ENCODE assay signal across 18 mouse cellular contexts in the genomic region with DNA sequence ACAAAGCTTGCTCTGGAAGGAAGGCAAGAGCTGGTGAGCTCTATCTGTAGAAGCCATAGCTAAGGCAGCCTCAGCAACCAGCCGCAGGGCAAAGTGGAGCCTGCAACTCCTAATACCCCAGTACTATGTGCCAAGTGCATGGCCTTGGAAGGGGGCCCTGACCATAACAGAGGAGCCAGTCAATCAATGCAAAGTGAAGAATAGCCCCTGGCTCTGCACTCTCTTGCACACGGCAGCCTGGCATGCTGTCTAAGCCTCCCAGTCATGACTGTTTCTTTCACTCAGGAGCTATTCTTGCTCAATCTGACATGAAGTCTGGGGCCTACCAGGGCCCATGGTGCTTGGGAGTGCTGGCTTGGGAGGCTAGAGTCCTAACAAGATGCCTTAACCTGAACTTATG. TPM values are rescaled to one million over a fixed set of nuclear protein-coding genes. Genes with fewer than 3 reads are reported as not detected.
DNase-seq lines count a peak whose midpoint lies in the region; ATAC-seq and TF ChIP-seq lines count a peak whose summit lies in the region.
"Had no signal": no experiment of that assay in that cellular context is flagged by ENCODE, and none has a peak within 500 bp of the region (broad histone marks: within the 10 kb centered on the region; RNA-seq: fewer than 3 reads in every experiment).

No protein-coding gene starts in this region.

- ATAC-seq in heart, embryonic 15.5 days (replicated peaks; ENCODE audit: insufficient number of reproducible peaks, insufficient read depth, low FRiP score, low read depth) = no peak
- ATAC-seq in lung, postnatal 0 days = no peak
- ATAC-seq: intestine, postnatal 0 days had no signal

- DNase-seq in cerebellum, postnatal 10 days = peak; percentile 57 to 72
- no peak for DNase-seq in cerebellum, adult 8-10 months
- DNase-seq in heart, adult 11 months = no peak
- DNase-seq in left cerebral cortex, postnatal 4 days = peak; percentile 55
- no peak for DNase-seq in left cerebral cortex, adult 2 months (ENCODE audit: extremely low spot score in 1 of 2, low spot score in 2 of 2)
- peak; percentile 14 for DNase-seq in fat pad, adult 2 months (ENCODE audit: extremely low read depth, low read depth, low spot score)
- no peak for DNase-seq in lung, postnatal 0 days (ENCODE audit: low spot score)
- DNase-seq: cerebellum, postnatal 14 days; gastrocnemius, postnatal 25 days; lung, adult 2 months; spleen, adult 18-20 months; thymus, adult 18-20 months had no signal

- no peaks in the 10 kb centered on the region for H3K9me3 ChIP-seq in heart, embryonic 15.5 days (replicated peaks)
- H3K9me3 ChIP-seq in lung, postnatal 0 days (ENCODE audit: low read length) = no peaks in the 10 kb centered on the region
- H3K9me3 ChIP-seq: limb, embryonic 10.5 days; neural tube, embryonic 12.5 days had no signal

- WGBS in heart, embryonic 15.5 days = 57% methylated on average over 2 of the region's 2 CpGs
- WGBS in lung, postnatal 0 days = 69% methylated on average over 2 of the region's 2 CpGs

- H3K4me3 ChIP-seq in heart, embryonic 15.5 days = no peak overlapping the region
- no peak overlapping the region for H3K4me3 ChIP-seq in left cerebral cortex, adult 2 months
- H3K4me3 ChIP-seq in lung, postnatal 0 days (ENCODE audit: low read depth, low read length) = no peak overlapping the region
- H3K4me3 ChIP-seq: limb, embryonic 10.5 days; neural tube, embryonic 12.5 days had no signal

- H3K4me2 ChIP-seq in heart, embryonic 15.5 days = peak overlapping the region; percentile 36
- H3K4me2 ChIP-seq in lung, postnatal 0 days (replicated peaks; ENCODE audit: low read depth, low read length) = no peak overlapping the region
- H3K4me2 ChIP-seq: liver, embryonic 11.5 days; neural tube, embryonic 12.5 days had no signal

- H3K27me3 ChIP-seq in heart, embryonic 15.5 days = peaks cover 72% of the 10 kb centered on the region
- no peaks in the 10 kb centered on the region for H3K27me3 ChIP-seq in lung, postnatal 0 days (replicated peaks; ENCODE audit: insufficient read depth, low read length)
- H3K27me3 ChIP-seq: neural tube, embryonic 12.5 days had no signal

- no peak for TF ChIP-seq CTCF in left cerebral cortex, adult 2 months (IDR thresholded peaks at IDR 0.05)
- TF ChIP-seq CTCF in lung, postnatal 0 days (IDR thresholded peaks at IDR 0.05) = no peak

- H3K36me3 ChIP-seq in heart, embryonic 15.5 days = no peaks in the 10 kb centered on the region
- H3K36me3 ChIP-seq in lung, postnatal 0 days (ENCODE audit: insufficient read depth, low read length) = no peaks in the 10 kb centered on the region

- H3K9ac ChIP-seq in heart, embryonic 15.5 days = no peak overlapping the region
- no peak overlapping the region for H3K9ac ChIP-seq in lung, postnatal 0 days (replicated peaks; ENCODE audit: low read depth)
- H3K9ac ChIP-seq: neural tube, embryonic 12.5 days had no signal

- no peak overlapping the region for H3K27ac ChIP-seq in heart, embryonic 15.5 days
- H3K27ac ChIP-seq in left cerebral cortex, adult 2 months = no peak overlapping the region
- H3K27ac ChIP-seq in lung, postnatal 0 days (ENCODE audit: low read length) = no peak overlapping the region
- H3K27ac ChIP-seq: limb, embryonic 10.5 days; macrophage; neural tube, embryonic 12.5 days had no signal

- intact Hi-C loops in left cerebral cortex, postnatal 4 days (cut with DNase I) = no loop called here
- intact Hi-C loops in left cerebral cortex, adult 2 months (cut with DNase I) = no loop called here

- peaks cover 26% of the 10 kb centered on the region for H3K4me1 ChIP-seq in heart, embryonic 15.5 days (replicated peaks)
- H3K4me1 ChIP-seq in lung, postnatal 0 days (ENCODE audit: insufficient read depth, low read depth, low read length) = no peaks in the 10 kb centered on the region
- H3K4me1 ChIP-seq: limb, embryonic 10.5 days; neural tube, embryonic 12.5 days had no signal

- no peak for TF ChIP-seq EP300 in lung, postnatal 0 days (IDR thresholded peaks at IDR 0.05)

RNA-seq across cellular contexts. Expression of gene Ccdc92, which starts 21.6 kb away (rescaled TPM):
- 2.8 and 5.0 TPM in 2 replicates for polyA plus RNA-seq in heart, embryonic 15.5 days (2015; fragmentation: Nextera tagmentation; extraction: Ambion mirVana)
- total RNA-seq in left cerebral cortex, postnatal 4 days (2021) = 10 to 100 TPM; 35.0 to 36.1 TPM
- total RNA-seq in left cerebral cortex, adult 2 months (2021) = 10 to 100 TPM; 80.9 to 86.3 TPM
- polyA plus RNA-seq in lung, postnatal 0 days (2015; fragmentation: Nextera tagmentation; extraction: Ambion mirVana) = 9.8 and 10.7 TPM in 2 replicates
- polyA plus RNA-seq: macrophage had no signal

RNA-seq across cellular contexts. Expression of gene Zfp664, which starts 21.8 kb away (rescaled TPM):
- polyA plus RNA-seq in heart, embryonic 15.5 days (2015; fragmentation: Nextera tagmentation; extraction: Ambion mirVana) = 52.2 and 62.3 TPM in 2 replicates
- 10 to 100 TPM; 49.3 to 53.4 TPM for total RNA-seq in left cerebral cortex, postnatal 4 days (2021)
- 10 to 100 TPM; 68.4 to 77.1 TPM for total RNA-seq in left cerebral cortex, adult 2 months (2021)
- 79.5 and 90.5 TPM in 2 replicates for polyA plus RNA-seq in lung, postnatal 0 days (2015; fragmentation: Nextera tagmentation; extraction: Ambion mirVana)

Comparison
In these comparisons a context has a peak if more than half of its experiments do, and no peak if none do; other contexts are left out.
1. DNase-seq: peak in cerebellum, postnatal 10 days (2 of 2), left cerebral cortex, postnatal 4 days (single experiment) and fat pad, adult 2 months (single experiment); none in cerebellum, adult 8-10 months (single experiment), heart, adult 11 months (single experiment), left cerebral cortex, adult 2 months (0 of 2) and lung, postnatal 0 days (single experiment).